Mouse (Mus musculus): ENCODE measurements around the gene Camsap1.

The Camsap1 gene

DNA sequence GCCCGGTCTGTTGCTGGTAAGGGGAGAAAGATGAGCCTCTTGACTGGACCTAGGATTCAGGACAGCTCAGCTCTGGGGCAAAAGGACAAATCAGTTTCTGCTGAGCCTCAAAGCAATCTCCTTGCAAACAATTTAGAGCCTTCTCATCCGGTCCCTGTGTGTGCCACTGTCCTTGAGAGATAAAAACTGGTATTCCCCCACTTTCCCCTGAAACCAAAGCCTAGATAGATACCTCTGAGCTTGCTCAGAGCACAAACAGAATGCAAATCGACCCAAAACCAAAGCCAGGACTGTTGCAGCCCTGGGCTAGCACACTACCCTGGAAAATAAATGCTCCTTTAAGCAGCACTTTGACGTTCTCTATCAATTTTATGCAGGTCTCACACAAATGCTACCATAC, 4.1 kb downstream of the Camsap1 start:
- DNase-seq (ENCODE audit: low spot score in 2 of 2), result no peak

DNA sequence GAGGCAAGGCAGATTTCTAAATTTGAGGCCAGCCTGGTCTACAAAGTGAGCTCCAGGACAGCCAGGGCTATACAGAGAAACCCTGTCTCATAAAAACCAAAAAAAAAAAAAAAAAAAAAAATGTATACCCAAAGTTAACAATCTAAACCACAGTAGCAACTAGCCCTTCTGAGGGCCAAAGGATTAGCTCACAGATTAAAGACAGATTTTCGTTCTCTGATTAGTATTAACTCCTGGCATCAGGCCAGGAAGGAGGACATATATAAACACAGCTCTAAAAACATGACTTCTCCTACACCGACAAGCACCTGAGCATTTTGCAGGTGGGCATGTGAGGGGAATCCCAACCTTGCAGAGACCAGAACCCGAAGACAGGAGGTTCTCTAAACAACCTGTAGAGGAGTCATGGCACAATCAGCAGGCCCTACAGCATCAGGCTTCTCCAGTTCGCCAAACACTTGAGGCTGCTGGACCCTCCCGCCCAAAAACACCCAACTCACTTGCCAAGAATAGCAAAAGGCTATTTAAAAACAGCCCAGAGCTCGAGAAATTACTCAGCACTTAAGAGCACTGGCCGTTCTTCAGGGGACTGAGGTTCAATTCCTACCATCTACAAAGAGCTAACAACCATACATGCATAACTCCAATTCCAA, 5.4 kb downstream of the Camsap1 start:
- DNase-seq (ENCODE audit: low spot score in 2 of 2), result no peak

DNA sequence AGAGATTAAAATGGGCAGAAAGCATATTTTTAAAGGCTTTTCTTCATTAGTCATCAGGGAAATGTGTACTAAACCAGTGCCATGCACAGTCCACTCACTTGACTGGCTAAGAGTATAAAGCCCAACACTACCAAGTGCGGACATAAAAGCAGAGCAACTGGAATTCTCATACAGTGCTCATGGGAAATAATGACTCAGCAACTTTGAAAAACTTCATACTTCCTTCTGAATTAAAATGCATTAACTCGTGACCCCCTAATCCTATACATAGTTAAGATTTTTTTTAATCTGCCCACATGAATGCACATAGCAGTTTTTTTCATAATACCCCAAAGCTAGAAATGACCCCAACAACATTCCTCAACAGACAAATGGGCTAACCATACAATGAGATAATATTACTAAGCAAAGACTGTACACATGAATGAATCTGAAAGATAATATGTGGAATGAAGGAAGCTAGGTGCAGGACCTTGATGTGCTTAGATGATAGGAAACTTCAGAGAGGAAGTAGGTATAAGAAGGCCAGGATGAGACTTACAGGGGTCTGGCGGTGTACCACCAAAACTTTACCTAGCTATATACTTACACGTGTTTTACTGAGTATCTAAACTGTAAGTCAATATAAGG, 7.8 kb downstream of the Camsap1 start:
- no peak for DNase-seq (ENCODE audit: low spot score in 2 of 2)

DNA sequence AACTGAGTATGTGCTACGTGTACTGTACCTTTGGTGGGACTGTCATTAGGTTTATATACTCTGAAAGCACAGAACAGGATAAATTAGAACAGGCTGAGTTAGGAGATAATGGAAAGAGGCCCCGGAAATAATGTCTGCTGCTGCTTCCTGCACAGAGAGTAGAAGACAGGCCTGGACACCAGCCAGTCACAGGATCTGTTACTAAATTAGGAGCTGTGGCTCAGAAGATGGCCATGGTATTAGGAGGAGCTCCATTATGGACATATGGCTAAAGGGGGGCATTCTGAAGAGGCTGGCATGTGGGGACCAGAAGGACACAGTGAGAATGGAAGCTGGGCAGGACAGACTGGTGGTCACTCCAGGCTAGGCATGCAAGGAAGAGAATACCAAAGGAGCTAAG, 12.7 kb downstream of the Camsap1 start:
- DNase-seq (ENCODE audit: low spot score in 2 of 2), result no peak

DNA sequence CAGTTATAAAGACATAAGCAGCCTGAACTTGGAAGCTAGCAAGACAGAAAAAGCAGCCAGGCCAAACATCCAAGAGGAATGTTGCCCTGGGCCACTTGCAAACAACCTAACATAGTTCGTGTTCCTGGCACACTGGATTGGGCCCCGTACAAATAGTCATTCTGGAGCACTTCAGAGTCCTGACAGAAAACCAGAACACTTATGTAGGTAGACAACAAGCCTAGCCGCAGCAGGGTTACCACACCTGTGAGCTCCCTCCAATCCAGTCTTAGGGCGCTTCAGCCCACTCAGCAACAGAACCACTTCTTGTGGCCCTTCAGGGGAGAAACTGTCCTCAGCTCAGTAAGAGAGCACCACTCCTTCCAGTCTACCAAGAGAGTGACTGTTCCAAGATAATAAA, 13.8 kb downstream of the Camsap1 start:
- no peak for DNase-seq (ENCODE audit: low spot score in 2 of 2)

DNA sequence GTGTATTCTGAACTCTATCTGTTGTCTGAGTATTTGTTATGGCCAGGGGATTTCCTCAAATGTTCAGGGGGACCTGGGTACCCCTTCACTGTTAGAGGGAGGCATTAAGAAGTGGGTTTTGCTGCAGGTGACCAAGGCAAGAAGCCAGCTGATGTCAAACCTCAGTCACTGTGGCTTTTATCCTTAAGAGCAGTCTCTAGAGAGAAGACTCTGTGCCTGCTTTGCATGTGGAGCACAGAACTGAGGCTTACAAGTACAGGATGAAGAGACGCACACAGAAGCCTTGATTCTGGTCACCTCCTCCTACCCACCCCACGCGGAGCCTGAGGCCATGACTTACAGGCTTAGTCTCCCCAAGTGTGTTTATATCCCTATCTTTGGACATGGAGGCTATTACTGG, 33.8 kb downstream of the Camsap1 start:
- DNase-seq (ENCODE audit: low spot score in 2 of 2), result no peak

DNA sequence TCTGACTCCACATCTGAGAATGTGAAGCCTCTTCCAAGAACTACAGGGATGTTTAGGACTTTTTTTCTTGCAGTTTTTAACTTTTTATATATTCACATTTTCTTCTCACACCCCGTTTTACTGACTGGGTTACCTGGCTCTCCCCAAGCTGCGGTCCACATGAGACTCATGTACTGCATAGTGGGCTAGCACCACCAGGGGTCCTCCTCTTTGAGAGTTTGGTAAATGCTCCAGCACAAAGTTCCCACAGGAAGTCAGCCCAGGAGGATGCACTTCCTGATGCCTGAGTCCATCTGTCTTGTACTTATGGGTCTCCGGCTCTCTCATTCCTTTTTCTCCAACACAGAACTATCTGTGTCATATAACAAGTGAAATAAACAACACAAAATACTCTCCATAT, 35.1 kb downstream of the Camsap1 start:
- no peak for DNase-seq (ENCODE audit: low spot score in 2 of 2)

DNA sequence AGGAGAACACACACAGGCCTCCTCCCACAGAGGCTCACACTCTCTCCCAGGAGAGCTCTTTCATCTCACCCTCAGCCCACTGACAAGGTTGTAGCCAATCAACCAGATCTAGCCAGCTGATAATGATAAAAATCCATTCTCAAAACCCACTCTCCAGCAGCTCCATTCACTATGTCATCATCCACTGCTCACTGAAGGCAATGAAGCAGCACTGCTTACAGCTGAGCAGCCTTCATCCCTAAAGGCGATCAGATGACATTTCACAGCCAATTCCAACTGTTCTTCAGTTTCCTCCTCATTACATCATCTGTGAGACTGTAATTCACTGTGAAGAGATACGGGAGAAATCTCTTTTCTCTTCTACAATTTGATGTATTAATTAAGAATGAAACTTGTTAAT, 39.3 kb downstream of the Camsap1 start:
- no peak for DNase-seq (ENCODE audit: low spot score in 2 of 2)

DNA sequence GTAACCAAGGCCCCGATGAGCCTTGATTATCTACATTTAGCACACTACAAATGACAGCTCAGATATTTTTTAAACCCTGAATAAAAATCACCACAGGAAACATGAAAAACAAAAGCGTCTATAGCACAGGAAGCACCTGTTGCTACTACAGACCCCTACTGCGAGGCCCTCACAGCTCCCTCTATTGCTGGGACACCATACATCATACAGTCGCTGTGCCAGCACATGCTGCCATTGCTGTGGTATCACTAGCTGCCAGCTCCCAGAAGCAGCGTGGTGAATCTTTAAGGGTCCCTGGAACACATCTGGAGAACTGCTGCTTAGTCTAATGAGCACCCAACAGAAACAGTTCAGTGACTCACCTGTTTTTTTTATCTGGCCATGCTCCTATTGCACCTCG, 42.6 kb downstream of the Camsap1 start:
- no peak for DNase-seq (ENCODE audit: low spot score in 2 of 2)

DNA sequence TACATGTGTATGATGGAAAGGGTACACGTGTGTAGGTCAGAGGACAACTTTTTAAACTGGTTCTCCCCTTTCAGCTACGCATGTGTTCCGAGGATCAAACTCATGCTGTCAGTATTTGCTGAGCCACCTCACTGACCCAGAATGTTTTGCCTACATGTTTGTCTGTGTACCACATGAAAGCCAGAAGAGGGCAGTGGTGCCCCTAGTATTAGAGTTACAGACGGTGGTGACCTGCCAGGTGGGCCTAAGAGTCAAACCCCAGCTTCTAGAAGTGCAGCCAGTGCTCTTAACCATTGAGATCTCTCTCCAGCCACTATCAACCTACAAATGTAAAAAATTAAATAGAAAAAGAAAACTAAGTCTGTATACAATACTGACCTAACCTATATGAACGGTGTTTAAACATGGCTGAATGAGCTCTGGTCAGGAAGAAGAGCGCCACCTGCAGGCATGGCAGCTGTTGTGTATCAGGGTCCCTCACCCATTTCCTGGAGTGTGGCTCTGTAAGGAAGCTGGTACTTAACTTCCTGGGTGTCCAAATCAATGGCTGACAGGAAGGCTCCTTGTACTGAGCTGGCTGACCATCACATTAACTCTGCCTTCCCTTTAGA, 51.7 kb downstream of the Camsap1 start:
- no peak for DNase-seq (ENCODE audit: low spot score in 2 of 2)

DNA sequence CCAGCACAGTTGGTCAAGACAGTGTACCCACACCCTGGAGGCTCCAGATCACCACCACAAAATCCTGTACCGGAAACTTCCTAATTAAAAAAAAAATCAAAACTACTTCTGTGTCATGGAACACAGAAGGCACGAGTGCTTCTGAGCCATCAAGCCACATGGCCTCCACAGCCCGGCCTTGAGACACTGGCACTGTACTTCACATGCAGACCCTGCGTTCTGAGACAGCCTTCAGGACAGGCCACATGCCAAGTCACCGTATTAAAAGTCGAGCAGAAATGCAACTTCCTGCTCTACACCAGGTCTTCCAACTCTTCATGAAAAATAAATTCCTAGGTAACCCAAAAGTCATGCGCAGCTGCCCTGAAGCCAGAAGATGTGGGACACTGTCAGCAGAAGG, 55.3 kb downstream of the Camsap1 start:
- no peak for DNase-seq (ENCODE audit: low spot score in 2 of 2)

DNA sequence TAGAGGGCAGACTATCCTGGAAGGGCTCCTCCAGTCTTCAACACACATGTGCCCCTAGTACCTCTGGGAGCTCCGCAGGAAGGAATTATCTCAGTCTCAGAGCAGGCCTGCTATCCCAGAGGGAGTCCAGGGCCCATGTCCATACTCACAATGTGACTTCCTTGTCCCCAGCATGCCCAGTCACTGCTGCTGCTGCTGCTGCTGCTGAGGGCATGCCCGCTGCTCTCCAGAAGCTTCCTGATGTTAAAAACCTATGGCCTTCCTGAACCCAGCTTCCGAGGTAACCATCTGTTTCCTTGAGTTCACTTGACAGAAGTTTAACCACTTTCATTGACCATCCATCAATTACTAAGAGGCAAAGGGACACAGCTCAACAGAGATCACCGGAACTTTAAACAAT, 58.1 kb downstream of the Camsap1 start:
- DNase-seq (ENCODE audit: low spot score in 2 of 2), result no peak

DNA sequence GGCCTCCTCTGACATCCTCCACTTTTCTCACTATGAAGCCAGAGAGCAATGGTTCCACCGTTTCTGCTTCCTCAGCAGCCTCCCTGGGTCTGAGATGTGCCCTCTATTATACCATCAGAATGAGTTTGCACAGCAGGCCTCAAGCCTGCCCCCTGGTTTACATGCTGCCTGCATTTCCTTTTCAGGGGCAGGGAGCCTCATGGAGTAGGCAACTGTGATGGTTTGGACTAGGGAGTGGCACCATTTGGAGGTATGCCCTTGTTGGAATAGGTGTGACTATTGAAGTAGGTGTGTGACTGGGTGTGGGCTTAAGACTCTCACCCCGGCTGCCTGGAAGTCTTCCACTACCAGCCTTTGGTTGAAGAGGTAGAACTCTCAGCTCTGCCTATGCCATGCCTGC, 59.3 kb downstream of the Camsap1 start:
- no peak for DNase-seq (ENCODE audit: low spot score in 2 of 2)

DNA sequence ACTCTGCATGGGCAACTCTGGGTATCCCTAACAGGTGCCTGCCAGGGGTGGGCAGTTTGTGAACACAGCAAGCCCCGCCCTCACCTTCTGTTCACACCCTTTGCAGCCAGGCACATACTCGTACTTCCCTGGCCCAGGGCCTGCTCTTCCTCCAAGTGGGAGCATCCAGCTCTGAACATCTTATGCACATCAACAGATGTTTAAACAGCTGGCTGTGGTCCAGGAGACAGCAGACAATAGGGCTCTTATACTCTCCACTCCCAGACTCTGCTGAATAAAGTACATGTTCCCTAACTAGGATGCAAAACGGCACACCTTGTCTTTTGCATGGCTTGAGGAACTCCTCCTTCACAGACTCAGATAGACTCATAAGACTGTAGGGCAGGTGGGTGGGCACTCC, 63.1 kb downstream of the Camsap1 start:
- no peak for DNase-seq (ENCODE audit: low spot score in 2 of 2)

DNA sequence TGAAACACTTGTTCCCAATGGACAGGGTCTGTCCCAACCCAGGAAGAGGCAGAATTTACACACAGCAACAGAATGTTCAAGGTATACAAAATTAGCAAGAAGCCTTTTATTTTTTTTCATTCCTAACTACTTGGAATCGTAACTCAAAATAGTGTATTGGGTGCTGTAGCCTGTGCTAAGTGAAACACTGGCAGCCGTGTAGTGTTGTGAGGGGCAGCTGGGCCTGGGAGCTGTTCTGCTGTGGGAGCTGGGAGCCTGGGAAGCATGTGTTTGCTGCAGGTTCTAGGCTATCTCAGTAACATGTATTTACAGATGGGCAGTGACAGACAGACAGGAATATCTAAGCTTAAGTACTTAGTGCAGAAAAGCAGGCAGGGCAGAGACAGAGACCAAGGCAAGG, 64.7 kb downstream of the Camsap1 start:
- DNase-seq (ENCODE audit: low spot score in 2 of 2), result no peak

DNA sequence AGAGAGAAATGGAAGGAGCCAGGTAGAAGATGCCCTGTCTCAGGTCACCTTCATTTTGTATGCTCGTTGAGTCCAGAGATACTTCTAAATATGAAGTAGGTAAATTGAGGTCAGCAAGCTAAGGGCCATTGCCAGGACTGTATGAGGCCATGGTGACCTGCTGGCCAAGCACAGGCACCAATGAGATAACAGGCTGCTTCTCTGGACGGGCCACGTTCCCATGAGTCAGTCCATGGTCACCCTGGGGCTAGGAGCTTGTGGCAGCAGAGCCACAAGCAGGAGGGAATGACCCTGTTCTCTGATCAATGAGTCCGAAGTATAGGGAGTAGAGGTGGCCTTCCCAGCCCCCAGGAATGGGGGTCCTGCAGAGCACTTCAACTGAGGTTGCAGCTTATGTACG, 68.3 kb downstream of the Camsap1 start:
- DNase-seq (ENCODE audit: low spot score in 2 of 2), result no peak

DNA sequence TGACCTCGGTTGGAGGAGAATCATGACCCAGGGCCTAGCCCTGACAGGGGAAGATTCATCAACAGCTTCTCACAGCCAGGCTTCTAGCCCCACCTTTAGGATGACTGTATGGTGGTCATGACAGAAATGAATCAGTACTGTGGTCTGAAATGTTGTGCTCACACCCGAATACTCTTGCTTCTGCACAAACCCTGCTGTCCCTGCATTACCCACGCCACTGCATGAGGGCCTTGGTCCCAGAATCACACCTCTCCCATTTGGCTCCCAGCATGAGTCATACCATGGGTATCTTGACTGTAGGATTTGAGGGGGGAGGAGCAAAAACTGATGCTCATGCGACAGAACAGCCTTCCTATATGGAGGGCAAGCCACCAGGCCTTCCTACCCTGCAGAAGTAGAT, 68.9 kb downstream of the Camsap1 start:
- DNase-seq (ENCODE audit: low spot score in 2 of 2), result no peak

DNA sequence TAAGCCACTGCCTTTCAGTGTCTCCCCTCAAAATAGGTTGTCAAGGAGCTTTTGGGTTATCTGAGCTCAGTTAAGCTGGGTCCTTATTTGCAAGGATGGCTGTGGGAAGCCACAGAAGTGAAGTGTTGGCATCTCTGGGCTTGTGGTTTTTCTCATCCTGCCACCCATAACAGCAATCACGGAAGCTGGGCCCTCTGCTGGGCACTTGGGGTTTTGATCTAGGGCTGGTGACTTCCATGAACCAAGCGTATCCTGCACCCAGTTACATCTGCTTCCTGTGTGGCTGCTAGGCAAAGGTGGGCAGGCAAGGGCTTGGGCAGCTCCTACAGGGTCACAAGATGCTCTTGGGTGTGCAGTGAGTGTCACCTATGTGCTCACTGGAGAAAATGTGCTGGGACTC, 69.8 kb downstream of the Camsap1 start:
- no peak for DNase-seq (ENCODE audit: low spot score in 2 of 2)

DNA sequence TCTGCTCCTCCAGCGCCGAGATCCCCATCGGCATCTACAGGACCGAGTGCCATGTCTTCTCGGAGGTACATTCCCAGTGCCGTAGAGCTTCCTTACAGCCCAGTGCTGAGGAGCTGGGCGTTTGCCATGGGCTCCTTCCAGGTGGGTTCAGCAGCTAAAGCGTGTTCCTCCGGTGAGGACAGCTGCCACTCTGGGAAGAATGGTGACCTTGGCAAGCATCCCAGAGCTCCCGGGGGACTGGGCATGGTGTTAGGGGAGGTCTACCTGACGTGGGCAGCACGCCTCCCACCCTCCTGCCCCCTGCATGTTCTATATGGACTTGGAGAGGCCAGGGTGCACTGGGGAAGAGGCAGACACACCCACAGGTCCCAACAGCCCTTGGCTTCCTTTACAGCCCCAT, 73.2 kb downstream of the Camsap1 start:
- no peak for DNase-seq (ENCODE audit: low spot score in 2 of 2)

DNA sequence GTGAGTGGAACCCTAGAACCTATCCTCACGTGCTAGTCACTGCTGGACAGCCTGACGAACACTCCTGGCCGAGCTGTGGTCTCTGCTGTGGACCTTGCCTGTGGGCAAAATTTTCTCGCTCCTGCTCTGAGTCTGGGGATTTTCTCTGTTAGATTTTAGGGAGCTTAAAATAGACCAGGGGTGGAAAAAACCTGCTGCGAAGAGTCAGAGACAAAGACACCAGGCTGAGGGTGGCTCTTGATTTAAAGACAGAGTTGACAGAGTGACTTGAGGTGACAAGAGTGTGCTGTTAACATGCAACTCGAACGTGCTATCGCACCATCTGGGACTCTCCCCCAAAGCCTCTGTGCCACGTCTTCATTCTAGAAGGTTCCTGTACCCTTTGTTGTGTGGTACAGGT, 84.1 kb downstream of the Camsap1 start:
- no peak for DNase-seq (ENCODE audit: low spot score in 2 of 2)

DNA sequence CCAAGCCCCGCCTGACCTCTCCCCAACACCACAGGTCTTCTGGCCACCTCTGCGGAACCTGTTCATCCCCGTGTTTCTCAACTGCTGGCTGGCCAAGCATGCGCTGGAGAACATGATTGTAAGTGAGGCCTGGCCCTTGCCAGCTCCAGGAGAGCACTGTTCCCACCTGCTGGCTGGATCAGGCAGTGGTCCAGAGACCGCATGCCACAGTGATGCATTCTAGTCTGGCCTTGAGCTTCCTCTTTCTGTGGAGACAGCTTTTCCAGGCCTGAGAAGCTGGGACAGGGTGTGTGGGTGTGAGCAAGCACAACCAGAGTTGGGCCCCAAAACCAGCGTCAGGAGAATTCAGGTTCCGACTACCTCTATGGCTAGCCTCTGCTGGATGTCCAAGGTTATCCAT, 90.6 kb downstream of the Camsap1 start:
- DNase-seq (ENCODE audit: low spot score in 2 of 2), result no peak

DNA sequence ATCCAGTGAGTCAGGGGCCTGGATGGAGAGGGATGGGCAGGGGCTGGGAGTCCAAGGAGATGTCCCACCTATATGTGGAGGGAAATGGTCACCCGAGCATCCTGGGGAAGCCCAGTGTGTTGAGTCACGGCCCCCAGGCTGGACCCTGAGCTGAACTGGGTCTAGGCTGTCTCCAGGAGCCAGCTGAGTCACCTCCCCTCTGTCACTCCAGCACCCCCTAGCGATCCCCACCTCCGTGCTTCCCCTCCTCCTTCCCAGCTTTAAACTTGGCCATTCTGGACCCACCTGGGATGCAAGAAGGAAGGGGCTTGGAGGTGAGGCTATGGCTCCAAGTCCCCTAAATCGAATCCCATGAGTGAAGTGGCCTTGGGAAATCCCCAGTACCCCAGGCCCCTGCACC, 94.9 kb downstream of the Camsap1 start:
- DNase-seq (ENCODE audit: low spot score in 2 of 2), result no peak

DNA sequence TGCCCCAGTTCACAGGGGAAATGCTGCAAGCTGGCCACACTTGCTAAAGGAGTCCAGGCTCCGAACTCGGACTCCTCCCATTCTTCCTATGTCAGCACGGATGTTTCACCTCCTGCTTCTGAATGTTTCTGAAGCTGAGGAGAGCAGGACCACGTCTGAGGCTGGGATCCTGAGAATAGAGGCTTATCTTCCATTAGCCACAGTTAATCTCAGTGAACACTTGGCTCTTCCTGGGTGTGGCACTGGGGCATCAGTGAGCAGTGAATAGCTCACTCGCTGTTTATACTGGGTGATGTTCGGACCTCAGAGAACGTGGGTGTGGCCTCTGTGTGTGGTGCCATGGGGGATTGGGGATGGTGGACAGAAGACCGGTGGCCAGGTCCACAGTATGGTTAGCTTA, 95.9 kb downstream of the Camsap1 start:
- no peak for DNase-seq (ENCODE audit: low spot score in 2 of 2)

DNA sequence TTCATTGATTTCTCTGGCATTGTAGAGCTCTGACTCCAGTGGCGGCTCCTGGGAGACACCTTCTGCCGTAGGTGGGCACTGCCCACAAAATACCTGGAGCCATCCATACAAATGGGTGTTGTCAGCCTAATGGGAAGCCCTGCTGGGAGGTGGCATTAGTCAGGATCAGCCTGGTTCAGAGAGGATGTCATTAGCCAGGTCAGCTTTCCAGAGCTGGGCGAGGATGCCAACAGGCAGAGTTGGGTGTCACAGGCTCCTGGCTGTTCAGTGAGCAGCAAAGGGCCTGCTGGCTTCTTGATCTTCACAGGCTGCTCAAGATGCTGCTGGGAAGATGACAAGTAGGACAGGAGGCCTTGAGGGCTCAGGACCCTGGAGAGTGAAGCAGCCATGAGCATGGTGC, 98.3 kb downstream of the Camsap1 start:
- DNase-seq (ENCODE audit: low spot score in 2 of 2), result no peak

Measured in urinary bladder, postnatal 4 days (tissue).